Mouse (Mus musculus): ENCODE data around the gene Scn2b. TPM values are rescaled to one million over a fixed set of nuclear protein-coding genes. Genes with fewer than 3 reads are reported as not detected.

The Scn2b gene
- 3.5 and 4.3 TPM in 2 replicates for polyA plus RNA-seq (2016; fragmentation: Nextera tagmentation; extraction: Ambion mirVana)

DNA sequence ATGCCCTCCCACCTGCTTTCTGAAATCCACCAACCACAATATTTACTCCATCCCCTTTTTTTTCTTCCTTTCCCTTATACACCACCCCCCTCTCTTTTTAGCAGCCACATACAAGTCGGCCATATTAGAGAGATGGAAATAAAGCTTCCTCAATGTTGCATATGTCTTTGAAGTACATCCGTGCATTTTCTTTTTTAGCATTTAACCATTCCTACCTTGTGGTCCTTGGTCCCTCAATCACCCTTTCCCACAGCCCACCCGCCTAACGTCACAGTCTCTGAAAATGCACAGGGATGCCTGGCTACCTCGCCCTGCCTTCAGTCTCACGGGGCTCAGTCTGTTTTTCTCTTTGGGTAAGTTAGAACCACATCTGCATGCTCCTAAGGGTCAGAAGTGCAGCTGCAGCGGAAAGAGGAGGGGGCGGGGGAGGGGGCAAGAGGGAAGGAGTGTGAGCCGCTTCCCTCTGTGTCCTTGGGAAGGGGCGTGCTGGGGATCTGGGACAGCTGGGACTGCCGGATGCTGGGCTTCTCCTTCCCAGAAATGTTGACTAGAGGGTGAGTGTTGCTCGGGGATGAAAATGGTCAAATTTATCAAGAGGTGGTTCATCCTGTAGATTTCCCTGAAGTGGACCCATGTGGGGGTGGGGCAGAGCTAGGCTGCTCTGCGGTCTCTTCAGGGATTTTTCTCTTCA, at the start of gene Scn2b:
Scn2b (plus strand) TSS at position 42 of the 691 bp plus-strand sequence.
- H3K27ac ChIP-seq: peak within 1 kb of the TSS; percentile 90
- peaks cover 31% of the 10 kb centered on the region for H3K4me1 ChIP-seq (replicated peaks)
- H3K27me3 ChIP-seq (ENCODE audit: insufficient read depth, poor library complexity, severe bottlenecking): peaks cover 34% of the 10 kb centered on the region
- no peaks in the 10 kb centered on the region for H3K9me3 ChIP-seq
- H3K36me3 ChIP-seq: no peaks in the 10 kb centered on the region
- DNase-seq (ENCODE audit: low spot score): peak; percentile 44
- WGBS: 0% methylated on average over 13 of the region's 13 CpGs
- H3K4me3 ChIP-seq: peak within 1 kb of the TSS; percentile 64

DNA sequence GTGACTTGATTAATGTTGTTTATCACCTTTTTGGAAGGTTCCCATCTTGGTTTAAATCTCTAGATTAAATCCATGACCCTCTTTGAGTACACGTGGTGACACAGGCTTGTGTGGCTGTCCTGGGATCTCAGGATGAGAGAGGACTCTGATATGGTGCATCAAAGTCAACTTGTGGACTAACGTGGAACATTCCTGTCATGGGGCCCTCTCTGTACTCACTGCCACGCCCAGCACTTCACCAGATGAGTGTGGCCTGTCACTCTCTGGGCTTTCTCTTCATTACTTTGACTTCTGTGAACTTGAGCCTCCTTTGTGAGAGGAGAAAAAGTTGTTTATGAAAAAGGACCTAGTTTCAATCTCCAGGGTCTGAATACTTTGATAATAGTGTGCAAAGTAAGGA, 45.8 kb upstream of the Scn2b start:
- Histone ChIP-seq H3K27me3 (ENCODE audit: insufficient read depth, poor library complexity, severe bottlenecking) (no peaks in the 10 kb centered on the region), H3K9me3 (no peaks in the 10 kb centered on the region)
- WGBS: 66% methylated on average over 3 of the region's 3 CpGs

DNA sequence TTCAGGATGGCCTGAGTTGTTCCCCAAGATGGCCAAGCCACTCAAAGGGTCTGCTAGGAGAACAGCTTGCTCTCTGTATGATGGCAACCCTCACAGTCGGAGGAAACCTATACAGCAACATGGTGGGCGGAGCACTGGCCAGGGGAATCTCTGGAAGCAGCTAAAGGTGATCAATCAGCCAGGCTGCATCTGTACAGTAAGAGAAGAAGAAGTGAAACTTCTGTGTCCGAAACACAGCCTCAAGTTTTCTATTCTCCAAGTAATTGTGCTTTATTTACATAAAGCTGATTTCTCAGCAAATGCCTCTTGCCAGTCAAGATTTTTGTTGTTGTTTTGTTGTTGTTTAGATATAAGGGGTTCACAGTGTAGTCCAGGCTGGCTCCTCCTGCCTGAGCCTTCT, 39.7 kb upstream of the Scn2b start:
- Histone ChIP-seq H3K27me3 (ENCODE audit: insufficient read depth, poor library complexity, severe bottlenecking) (no peaks in the 10 kb centered on the region), H3K27ac (no peak overlapping the region), H3K9me3 (no peaks in the 10 kb centered on the region), H3K4me1 (replicated peaks) (no peaks in the 10 kb centered on the region), H3K36me3 (no peaks in the 10 kb centered on the region), H3K4me3 (no peak overlapping the region)
- DNase-seq (ENCODE audit: low spot score): no peak
- WGBS: 69% methylated on average over 3 of the region's 3 CpGs

More for the DNA sequence above, 45.8 kb upstream of the Scn2b start:
- H3K36me3 ChIP-seq: no peaks in the 10 kb centered on the region
- H3K4me1 ChIP-seq (replicated peaks): no peaks in the 10 kb centered on the region
- H3K27ac ChIP-seq: no peak overlapping the region
- H3K4me3 ChIP-seq: no peak overlapping the region
- DNase-seq (ENCODE audit: low spot score): no peak

DNA sequence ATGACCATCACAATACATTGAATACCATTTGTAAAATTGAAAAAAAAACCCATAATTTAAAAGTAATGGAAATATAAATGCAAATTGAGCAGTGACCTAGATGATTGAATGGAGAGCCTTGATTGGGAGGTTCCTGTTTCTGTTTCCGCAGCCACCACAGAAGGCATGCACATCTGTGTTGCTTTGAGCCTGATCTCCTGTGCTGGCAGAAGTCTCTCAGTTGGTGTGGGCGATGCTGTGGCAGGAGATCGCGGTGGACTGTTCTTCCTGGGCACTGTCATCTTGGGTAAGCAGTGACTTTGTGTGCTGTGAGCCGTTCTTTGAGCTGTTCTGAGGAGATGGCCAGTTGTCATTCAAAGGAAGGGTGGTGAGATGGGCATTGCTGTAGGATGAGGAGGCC, 38.6 kb upstream of the Scn2b start, which contains the start of gene Jaml:
Jaml (plus strand) TSS at position 173 of the 400 bp plus-strand sequence.
- Histone ChIP-seq H3K9me3 (no peaks in the 10 kb centered on the region), H3K4me3 (no peak within 1 kb of the TSS), H3K4me1 (replicated peaks) (no peaks in the 10 kb centered on the region), H3K36me3 (no peaks in the 10 kb centered on the region), H3K27ac (no peak within 1 kb of the TSS), H3K27me3 (ENCODE audit: insufficient read depth, poor library complexity, severe bottlenecking) (no peaks in the 10 kb centered on the region)
- no peak for DNase-seq (ENCODE audit: low spot score)
- WGBS: 88% methylated on average over 5 of the region's 5 CpGs

GRCm38 (mm10) chr9:45083132-45083531, 34.5 kb upstream of the Scn2b start:
- H3K36me3 ChIP-seq: no peaks in the 10 kb centered on the region
- WGBS: 88% methylated on average over 3 of the region's 3 CpGs

GRCm38 (mm10) chr9:45084556-45084955, 33.0 kb upstream of the Scn2b start:
- H3K9me3 ChIP-seq: no peaks in the 10 kb centered on the region
- H3K27ac ChIP-seq: no peak overlapping the region
- H3K36me3 ChIP-seq: no peaks in the 10 kb centered on the region
- no peak overlapping the region for H3K4me3 ChIP-seq
- WGBS: 75% methylated on average over 5 of the region's 5 CpGs
- H3K27me3 ChIP-seq (ENCODE audit: insufficient read depth, poor library complexity, severe bottlenecking): peaks cover 4% of the 10 kb centered on the region
- H3K4me1 ChIP-seq (replicated peaks): no peaks in the 10 kb centered on the region
- DNase-seq (ENCODE audit: low spot score): no peak

More at GRCm38 (mm10) chr9:45083132-45083531, 34.5 kb upstream of the Scn2b start:
- Histone ChIP-seq H3K4me1 (replicated peaks) (no peaks in the 10 kb centered on the region), H3K9me3 (no peaks in the 10 kb centered on the region), H3K27ac (no peak overlapping the region), H3K4me3 (no peak overlapping the region), H3K27me3 (ENCODE audit: insufficient read depth, poor library complexity, severe bottlenecking) (peaks cover 3% of the 10 kb centered on the region)
- no peak for DNase-seq (ENCODE audit: low spot score)

- WGBS: 81% methylated on average over 12 of the region's 12 CpGs
- peaks cover 4% of the 10 kb centered on the region for H3K27me3 ChIP-seq (ENCODE audit: insufficient read depth, poor library complexity, severe bottlenecking)
Observed at GRCm38 (mm10) chr9:45085741-45086690, 31.6 kb upstream of the Scn2b start.

DNA sequence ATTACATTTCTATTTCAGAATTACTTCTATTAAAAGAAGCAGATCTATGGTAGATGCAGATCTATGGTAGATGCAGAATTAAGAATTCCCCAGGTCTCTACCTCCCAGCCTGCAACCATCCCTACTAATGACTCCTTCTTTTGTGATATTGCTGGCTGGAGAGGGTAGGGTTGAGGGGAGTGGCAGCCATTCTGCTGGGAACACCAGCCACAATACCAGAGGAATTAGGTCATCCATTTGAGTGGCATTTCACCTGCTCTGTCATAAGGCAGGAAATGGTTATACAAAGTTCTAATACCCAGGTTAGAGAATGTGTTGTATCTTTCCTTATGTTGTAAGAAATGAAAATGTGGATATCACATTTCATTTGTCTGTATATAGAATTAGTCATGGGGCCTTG, 29.5 kb upstream of the Scn2b start:
- no peaks in the 10 kb centered on the region for H3K36me3 ChIP-seq
- H3K27me3 ChIP-seq (ENCODE audit: insufficient read depth, poor library complexity, severe bottlenecking): peaks cover 4% of the 10 kb centered on the region
- no peak overlapping the region for H3K27ac ChIP-seq
- no peak overlapping the region for H3K4me3 ChIP-seq
- no peaks in the 10 kb centered on the region for H3K9me3 ChIP-seq
- no peak for DNase-seq (ENCODE audit: low spot score)
- H3K4me1 ChIP-seq (replicated peaks): no peaks in the 10 kb centered on the region

More at GRCm38 (mm10) chr9:45085741-45086690, 31.6 kb upstream of the Scn2b start:
- DNase-seq (ENCODE audit: low spot score): no peak
- Histone ChIP-seq H3K9me3 (no peaks in the 10 kb centered on the region), H3K36me3 (no peaks in the 10 kb centered on the region), H3K4me1 (replicated peaks) (no peaks in the 10 kb centered on the region), H3K27ac (no peak overlapping the region), H3K4me3 (no peak overlapping the region)

DNA sequence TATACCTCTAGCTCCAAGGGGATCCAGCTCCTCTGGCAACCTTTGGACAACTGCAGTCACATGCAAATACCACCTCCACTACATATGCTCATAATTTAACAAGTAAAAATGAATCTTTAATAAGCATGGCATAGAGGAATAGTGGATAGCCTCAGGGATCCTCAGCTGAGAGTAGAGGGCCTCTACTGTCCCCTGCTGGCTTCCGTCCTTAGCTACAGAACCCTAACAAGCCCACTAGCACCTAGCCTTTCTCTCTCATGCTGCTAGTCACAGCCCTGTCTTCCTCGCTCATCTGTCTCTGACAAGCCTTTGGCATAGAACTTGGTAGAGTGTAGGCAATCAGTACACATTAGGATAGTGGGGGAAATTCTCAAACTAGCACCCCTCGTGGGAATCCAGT, 26.8 kb upstream of the Scn2b start:
- H3K36me3 ChIP-seq: no peaks in the 10 kb centered on the region
- H3K4me3 ChIP-seq: no peak overlapping the region
- no peak for DNase-seq (ENCODE audit: low spot score)
- H3K4me1 ChIP-seq (replicated peaks): no peaks in the 10 kb centered on the region
- 71% methylated on average over 3 of the region's 3 CpGs for WGBS
- no peaks in the 10 kb centered on the region for H3K9me3 ChIP-seq
- no peak overlapping the region for H3K27ac ChIP-seq
- peaks cover 4% of the 10 kb centered on the region for H3K27me3 ChIP-seq (ENCODE audit: insufficient read depth, poor library complexity, severe bottlenecking)

DNA sequence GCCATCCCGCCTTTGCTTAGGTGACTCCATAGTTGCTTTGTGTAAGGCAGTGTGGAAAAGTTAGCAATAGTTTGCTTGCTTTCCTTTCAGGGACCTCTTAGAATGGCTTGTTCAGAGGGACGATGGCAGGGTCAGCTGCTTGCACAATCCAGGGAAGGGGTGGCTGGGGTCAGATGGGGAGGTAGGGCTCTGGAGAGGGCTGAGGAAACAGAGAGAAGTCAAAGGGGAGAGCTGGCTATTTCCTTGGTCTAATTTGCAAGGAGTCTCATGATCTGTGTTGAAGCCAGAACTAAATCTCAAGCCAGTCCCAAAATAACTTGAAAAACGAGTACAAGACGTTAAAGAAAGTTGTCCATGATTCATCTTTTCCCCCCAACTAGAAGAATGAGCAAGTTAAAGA, 24.9 kb upstream of the Scn2b start:
- Histone ChIP-seq H3K4me3 (no peak overlapping the region), H3K36me3 (no peaks in the 10 kb centered on the region), H3K4me1 (replicated peaks) (no peaks in the 10 kb centered on the region), H3K27ac (no peak overlapping the region), H3K27me3 (ENCODE audit: insufficient read depth, poor library complexity, severe bottlenecking) (peaks cover 9% of the 10 kb centered on the region), H3K9me3 (no peaks in the 10 kb centered on the region)
- DNase-seq (ENCODE audit: low spot score): no peak
- 71% methylated on average over 4 of the region's 4 CpGs for WGBS

GRCm38 (mm10) chr9:45095149-45095937, 22.2 kb upstream of the Scn2b start:
- H3K36me3 ChIP-seq: no peaks in the 10 kb centered on the region
- 90% methylated on average over 6 of the region's 6 CpGs for WGBS

GRCm38 (mm10) chr9:45097877-45098276, 19.7 kb upstream of the Scn2b start:
- Histone ChIP-seq H3K9me3 (no peaks in the 10 kb centered on the region), H3K36me3 (no peaks in the 10 kb centered on the region), H3K27ac (no peak overlapping the region), H3K4me3 (no peak overlapping the region), H3K4me1 (replicated peaks) (peaks cover 4% of the 10 kb centered on the region; the same call in 1 of the 2 replicates), H3K27me3 (ENCODE audit: insufficient read depth, poor library complexity, severe bottlenecking) (peaks cover 5% of the 10 kb centered on the region; the same call in 1 of the 2 replicates)
- 87% methylated on average over 5 of the region's 5 CpGs for WGBS
- no peak for DNase-seq (ENCODE audit: low spot score)

More at GRCm38 (mm10) chr9:45095149-45095937, 22.2 kb upstream of the Scn2b start:
- H3K9me3 ChIP-seq: no peaks in the 10 kb centered on the region
- no peak overlapping the region for H3K4me3 ChIP-seq
- no peaks in the 10 kb centered on the region for H3K4me1 ChIP-seq (replicated peaks)
- no peak for DNase-seq (ENCODE audit: low spot score)
- no peak overlapping the region for H3K27ac ChIP-seq
- H3K27me3 ChIP-seq (ENCODE audit: insufficient read depth, poor library complexity, severe bottlenecking): peaks cover 5% of the 10 kb centered on the region; the same call in 1 of the 2 replicates

All from hindbrain, embryonic 10.5 days (tissue).